Mouse (Mus musculus) lung, adult 18-20 months (tissue): Measurements from ENCODE around the gene Crmp1.

Experiments used
- DNase-seq, 2 experiments: peaks; one replicate each; pipeline ENCODE4 v3.0.0; 2022; ENCODE audit warnings: mixed read lengths in 2 of 2

Gene Crmp1

DNA sequence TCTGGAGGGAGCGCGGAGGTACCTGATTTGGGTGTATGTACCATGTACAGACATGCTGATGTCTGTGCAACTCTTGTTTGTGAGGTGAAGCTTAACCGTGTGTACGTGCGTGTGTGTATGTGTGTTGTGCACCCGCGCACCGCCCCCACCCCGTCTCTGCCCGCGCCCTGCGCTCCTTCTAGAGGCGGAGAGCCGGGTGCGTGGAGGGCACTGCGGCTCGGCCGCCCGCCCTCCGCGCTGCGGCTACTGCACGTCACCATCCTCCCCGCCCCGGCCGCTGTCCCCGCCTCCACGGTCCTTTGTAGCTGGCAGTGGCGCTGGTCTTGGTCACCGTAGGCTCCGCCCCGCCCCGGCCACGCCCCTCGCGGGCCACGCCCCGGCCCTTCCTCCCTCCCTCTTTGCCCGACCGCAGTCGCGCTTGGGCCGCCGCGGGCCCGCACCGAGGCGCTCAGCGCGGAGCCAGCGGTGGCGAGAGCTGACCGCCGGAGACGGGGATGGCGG lies at the start of gene Crmp1:
TSS of gene Crmp1 (plus strand) at position 290 of the 501 bp plus-strand sequence.
- no peak for DNase-seq

- no peak for DNase-seq
Measured at GRCm38 (mm10) chr5:37196196-37196595, 45.5 kb upstream of the Crmp1 start.

- DNase-seq, result peak; percentile 59 to 76
Measured at GRCm38 (mm10) chr5:37196666-37197250, 45.0 kb upstream of the Crmp1 start.

GRCm38 (mm10) chr5:37197423-37197822 lies 44.3 kb upstream of the Crmp1 start:
- no peak for DNase-seq

DNA sequence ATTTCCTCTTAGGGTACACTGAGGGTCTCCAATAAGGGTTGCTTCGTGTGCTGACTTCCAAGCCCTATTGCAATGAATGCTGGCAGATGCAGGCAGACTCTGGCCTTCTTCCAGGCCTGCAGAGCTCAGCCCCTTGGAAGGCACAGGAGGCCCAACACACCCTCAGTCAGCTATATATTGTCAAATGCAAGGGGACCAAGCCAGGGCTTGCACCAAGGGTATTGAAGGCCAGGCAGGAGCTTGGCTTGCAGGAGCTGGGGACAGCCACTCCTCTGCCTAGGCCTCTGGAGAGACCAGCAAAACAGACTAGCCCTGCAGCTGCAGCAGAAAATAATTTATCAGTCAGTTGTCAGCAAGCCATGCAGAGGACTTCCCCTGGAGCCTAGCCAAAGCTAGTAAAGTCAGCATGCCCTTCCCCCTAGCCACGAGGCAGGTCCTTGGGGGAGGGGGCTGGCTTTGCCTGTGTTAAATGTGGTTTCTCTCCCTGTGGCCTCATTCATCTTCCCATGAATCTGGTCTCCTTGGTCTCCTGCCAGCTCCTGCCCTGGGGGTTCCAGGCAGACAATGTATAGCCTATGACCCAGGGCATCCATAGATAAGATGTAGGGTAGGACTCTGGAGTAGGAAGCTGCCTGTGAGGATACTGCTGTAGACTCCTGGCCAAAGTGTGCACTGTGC lies 43.6 kb upstream of the Crmp1 start:
- DNase-seq, result no peak

GRCm38 (mm10) chr5:37202285-37202684 lies 39.5 kb upstream of the Crmp1 start:
- DNase-seq, result no peak

- no peak for DNase-seq
Measured at GRCm38 (mm10) chr5:37204886-37205285, 36.9 kb upstream of the Crmp1 start.

GRCm38 (mm10) chr5:37205420-37205819 lies 36.3 kb upstream of the Crmp1 start:
- no peak for DNase-seq

DNA sequence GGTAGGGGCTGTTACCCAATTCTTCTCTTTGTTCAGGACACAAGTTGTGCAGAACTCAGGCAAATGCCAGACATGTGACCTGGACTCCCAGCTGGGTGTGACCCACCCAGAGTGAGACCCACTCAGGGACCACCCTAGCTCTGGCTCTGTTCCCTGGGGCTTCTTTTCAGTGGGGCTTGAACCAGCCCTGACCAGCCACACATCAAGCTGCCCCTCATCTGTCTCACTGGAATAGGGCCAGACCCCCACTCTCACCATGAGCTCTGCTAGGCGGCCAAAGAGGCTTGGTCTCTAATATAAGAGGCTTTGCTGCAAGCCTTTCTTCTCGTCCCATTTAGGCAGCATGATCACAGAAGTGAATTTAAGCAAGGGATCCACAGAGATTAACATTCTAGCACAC lies 35.4 kb upstream of the Crmp1 start:
- DNase-seq, result no peak

GRCm38 (mm10) chr5:37212938-37213708 lies 28.6 kb upstream of the Crmp1 start:
- DNase-seq, result no peak

DNA sequence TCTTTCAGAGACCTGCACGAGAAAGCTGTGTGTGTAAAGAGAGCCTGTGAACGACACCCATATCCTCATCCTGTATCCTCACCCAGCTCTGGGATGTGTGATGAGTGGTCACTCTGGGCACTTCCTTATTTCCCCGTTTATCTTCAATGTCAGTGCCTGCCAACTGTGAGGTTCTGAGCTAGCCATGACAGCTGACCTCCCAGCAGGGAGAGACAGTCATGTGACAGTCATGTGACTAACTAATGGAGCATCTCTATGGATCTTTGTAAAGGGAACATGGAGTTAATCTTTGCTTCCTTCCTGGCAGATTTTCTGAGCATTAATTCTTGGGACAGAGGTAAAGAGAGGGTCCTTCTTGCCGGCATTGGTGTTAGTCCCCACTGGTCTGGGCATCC lies 28.0 kb upstream of the Crmp1 start:
- DNase-seq, result no peak

DNA sequence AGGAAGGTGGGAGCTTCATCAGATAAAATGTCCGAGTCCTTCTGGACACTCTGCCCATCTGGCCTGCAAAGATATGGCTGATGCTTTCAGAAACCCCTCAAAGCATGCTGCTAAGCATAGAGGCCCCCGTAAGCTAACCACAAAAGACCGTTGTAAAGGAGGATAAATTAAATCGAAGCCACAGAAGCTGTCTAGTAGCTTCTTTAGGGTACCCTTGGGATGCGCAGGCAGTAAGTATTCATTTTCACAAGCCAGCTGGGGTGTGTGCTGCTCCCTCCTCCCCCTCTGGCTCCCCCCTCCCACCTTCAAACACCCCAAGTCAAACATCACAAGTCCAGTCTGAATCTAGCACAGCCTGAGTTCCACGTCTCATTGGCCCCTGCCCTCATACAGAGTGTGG lies 27.1 kb upstream of the Crmp1 start:
- DNase-seq, result no peak

GRCm38 (mm10) chr5:37215276-37215675 lies 26.5 kb upstream of the Crmp1 start:
- no peak for DNase-seq

DNA sequence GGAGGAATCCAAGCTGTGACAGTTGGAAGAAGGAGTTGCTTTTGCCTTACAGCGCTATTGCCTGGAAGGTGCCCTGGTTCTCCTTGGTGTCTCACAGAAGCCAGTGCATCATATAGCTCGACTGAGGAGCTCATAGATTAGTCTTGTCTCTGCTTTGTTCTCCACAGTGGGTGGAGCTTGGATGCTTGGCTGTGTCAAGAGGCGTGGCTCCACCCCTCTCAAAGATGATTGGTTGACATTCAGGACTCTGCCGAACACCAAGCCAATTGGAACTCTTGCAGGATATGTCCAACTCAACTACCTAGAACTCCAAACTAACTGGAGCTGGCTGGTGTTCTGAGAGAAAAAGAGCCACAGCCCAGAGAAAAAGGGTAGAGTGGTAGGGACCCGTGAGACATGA lies 22.1 kb upstream of the Crmp1 start:
- DNase-seq, result no peak

DNA sequence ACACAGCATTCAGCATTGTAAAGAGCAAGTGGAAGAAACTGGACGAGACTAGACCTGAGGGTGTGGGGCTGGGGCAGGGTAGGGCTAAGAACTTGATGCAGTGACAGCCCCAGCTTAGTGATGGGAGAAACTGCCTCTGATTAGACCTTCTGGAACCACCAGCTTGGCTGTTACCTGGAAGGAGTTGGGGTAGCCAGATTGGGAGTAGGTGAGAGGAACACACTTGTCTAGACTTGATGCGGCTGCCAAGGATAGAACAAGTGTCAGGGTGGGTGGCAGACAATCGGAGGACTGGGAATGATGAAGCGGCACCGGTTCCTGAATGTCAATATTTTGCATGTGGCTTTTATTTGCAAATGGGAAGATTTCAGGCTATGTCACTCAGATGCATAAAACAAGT lies 21.2 kb upstream of the Crmp1 start:
- no peak for DNase-seq

- DNase-seq, result no peak
Measured at GRCm38 (mm10) chr5:37221563-37221962, 20.2 kb upstream of the Crmp1 start.

- no peak for DNase-seq
Measured at GRCm38 (mm10) chr5:37222316-37222715, 19.4 kb upstream of the Crmp1 start.

DNA sequence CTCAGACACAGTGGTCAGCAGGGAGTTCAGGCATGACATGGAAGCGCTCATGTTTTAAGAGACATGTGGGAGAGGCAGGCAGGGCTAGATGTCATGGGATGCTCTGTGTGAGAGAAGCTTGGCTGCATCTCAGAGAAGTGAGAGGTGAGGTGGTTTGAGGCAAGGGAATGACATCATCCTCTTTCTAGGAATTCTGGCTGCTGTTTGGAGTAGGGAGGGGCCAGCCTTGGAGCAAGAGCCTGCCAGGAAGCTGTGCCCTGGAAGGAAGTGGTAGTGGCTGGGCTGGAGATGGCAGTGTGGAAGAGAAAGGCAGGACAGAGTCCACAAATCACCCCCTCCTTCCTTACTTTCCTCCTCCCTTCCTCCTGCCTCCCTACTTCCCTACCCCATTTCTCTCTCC lies 16.0 kb upstream of the Crmp1 start:
- no peak for DNase-seq

DNA sequence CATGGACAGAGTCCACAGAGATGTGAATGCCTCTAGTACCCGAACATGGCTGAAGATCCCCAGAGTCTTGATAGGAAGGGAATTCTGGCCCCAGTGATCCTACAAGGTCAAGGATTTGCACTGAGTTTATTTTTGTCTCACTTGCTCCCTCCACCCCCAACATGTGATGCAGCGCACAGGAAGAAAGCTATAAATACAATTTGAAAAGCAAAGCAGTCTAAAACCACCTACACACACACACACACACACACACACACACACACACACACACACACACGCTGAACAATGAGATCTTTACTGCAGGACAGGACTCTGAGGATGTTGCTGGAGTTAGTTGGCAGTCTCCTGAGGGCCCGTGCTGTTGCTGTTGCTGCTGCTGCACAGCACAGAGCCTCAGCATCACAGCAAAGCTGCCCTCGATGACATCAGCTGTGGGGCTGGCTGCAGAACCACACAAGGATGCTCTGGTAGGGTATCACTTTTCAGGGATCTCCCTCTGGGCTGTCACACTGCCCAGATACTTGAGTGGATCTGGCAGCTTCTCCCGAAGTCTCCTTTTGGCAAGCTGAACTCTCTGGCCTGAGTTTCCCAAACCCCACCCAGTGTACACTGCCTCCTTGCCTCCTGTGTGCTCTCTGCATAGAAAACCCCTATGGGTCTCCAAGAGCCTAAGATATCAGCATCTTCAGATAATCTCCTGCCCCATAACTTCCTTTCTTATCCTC lies 13.6 kb upstream of the Crmp1 start:
- DNase-seq, result no peak

- DNase-seq, result no peak
Measured at GRCm38 (mm10) chr5:37228894-37229293, 12.8 kb upstream of the Crmp1 start.

DNA sequence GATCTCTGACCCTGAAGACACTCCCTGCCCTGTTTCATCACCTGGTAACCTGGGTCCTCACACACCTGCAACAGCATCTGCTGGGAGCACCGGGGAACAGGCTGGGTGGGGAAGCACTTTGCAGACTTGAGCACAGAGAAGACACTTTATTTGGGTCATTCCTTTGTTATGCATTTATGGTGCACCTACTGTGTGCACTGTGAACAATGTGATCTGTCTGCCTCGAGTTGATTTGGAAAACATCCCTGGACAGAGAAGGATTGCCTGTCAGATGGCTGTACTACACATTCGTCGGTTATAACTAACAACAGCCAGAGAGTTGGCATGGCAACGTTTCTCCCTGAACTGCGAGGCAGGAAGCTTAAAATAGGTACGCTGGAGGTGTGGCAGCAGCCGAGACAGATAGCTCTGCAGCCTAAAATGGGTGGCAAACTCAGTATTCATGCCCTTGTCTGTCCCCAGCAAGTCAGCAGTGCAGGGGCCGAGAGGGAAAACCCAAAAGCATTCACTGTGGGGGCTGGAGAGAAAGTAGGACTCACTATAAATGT lies 8.7 kb upstream of the Crmp1 start:
- DNase-seq, result no peak

DNA sequence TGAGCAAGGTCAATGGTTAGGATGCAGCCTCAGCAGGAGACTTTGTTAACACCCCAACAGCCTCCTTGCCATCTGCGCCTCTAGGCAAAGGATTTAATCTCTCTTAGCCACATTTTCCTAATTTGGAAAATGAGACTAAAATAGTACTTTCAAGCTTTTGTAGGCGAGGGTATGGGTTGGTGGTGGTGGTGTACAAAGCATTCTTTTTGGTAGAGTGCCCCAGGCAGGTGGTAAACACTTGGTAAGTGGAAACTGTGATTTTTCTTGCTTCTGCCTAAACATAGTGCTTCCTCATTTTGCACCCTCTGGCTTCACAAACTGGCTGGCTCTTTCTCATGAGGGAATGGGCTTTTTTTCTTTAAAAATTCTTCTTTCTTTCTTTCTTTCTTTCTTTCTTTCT lies 3.1 kb upstream of the Crmp1 start:
- no peak for DNase-seq

GRCm38 (mm10) chr5:37240550-37240949 lies 1.2 kb upstream of the Crmp1 start:
- DNase-seq, result no peak
